12 mouse cellular contexts compared by ENCODE assay signal in the genomic region with DNA sequence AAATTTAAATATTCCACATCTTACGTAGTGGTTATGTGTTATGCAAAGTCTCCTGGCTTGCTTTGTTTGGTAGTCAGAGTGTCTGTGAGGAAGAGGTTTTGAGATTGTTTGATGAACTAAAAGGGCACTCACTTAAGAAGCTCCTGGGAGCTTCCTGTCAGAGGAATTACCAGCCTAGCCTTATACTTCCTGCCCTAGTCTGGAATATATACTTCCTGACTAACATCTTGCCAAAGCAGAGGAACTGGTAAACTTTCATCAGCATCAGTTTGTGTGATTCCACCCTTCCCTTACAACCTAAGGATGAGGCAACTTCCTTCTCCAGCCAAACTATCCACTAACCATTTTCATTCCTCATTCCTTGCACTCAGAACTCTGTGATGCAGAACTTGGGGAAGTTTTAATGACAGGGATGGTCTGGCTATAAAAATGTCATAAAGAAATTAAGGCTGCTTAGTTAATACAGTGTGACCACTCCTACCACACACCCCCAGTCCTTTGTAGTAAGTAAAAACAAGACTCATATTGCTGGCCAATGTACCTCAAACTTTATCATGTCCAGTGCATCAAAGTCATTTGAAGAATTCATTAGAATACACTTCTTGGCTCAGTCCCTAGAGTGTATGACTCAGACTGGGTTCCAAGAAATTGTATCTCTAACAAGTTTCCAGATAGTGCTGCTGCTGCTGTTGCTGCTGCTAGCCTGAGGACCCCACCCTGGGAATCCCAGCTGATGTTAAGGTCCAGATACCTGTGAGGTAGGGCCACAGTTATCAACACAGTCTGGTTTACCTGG.
"Had no signal": no experiment of that assay in that cellular context is flagged by ENCODE, and none has a peak within 500 bp of the region (broad histone marks: within the 10 kb centered on the region; RNA-seq: fewer than 3 reads in every experiment).

No protein-coding gene starts in this region.

- H3K4me3 ChIP-seq: kidney, embryonic 15.5 days; limb, embryonic 13.5 days; lung, embryonic 15.5 days; midbrain, embryonic 13.5 days; myocyte had no signal

- H3K9me3 ChIP-seq: kidney, embryonic 15.5 days; limb, embryonic 13.5 days; lung, embryonic 15.5 days; midbrain, embryonic 13.5 days had no signal

- H3K27me3 ChIP-seq: kidney, embryonic 15.5 days; limb, embryonic 13.5 days; lung, embryonic 15.5 days had no signal

- H3K4me1 ChIP-seq: midbrain, embryonic 13.5 days had no signal

- H3K9ac ChIP-seq: kidney, embryonic 15.5 days; limb, embryonic 13.5 days; lung, embryonic 15.5 days; midbrain, embryonic 13.5 days had no signal

- DNase-seq: kidney, adult 2 months; left cerebral cortex, postnatal 4 days; right cerebral cortex, postnatal 4 days; spleen, adult 18-20 months; thymus, adult 18-20 months; thymus, postnatal 14 days had no signal

- H3K27ac ChIP-seq: kidney, embryonic 15.5 days; limb, embryonic 13.5 days; lung, embryonic 15.5 days; midbrain, embryonic 13.5 days had no signal

- ATAC-seq: intestine, embryonic 16.5 days; midbrain, embryonic 13.5 days had no signal

- H3K36me3 ChIP-seq: kidney, embryonic 15.5 days; limb, embryonic 13.5 days; lung, embryonic 15.5 days; midbrain, embryonic 13.5 days had no signal

- H3K4me2 ChIP-seq: kidney, embryonic 15.5 days; limb, embryonic 13.5 days; lung, embryonic 15.5 days; midbrain, embryonic 13.5 days had no signal
